Mouse (Mus musculus): Measurements from ENCODE around the gene Gm20388. TPM values are rescaled to one million over a fixed set of nuclear protein-coding genes. Genes with fewer than 3 reads are reported as not detected.
A peak's percentile ranks its signal among the peaks of the same experiment; 100 is the strongest.
"Not testable (repeated sequence)": the region's sequence is repeated elsewhere in the genome, so short reads cannot be mapped to it uniquely, and the experiment has no call there.

The Gm20388 gene
- total RNA-seq, 2 experiments from 2014 or later = 8.8 TPM

DNA sequence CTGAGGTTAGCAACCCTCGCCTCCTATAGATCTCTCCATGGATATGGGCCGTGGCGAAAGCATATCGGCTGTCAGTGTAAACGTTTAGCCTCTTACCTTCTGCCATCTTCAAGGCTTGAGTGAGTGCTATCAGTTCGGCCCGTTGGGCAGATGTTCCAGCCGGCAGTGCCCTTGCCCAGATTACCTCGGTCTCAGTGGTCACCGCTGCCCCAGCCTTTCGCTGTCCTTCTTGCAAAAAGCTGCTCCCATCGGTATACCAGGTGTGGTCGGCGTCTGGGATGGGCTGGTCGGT lies 3519.0 kb downstream of the Gm20388 start:
- not testable (repeated sequence) for DNase-seq (ENCODE audit: extremely low spot score in 1 of 2, low spot score in 1 of 2)

DNA sequence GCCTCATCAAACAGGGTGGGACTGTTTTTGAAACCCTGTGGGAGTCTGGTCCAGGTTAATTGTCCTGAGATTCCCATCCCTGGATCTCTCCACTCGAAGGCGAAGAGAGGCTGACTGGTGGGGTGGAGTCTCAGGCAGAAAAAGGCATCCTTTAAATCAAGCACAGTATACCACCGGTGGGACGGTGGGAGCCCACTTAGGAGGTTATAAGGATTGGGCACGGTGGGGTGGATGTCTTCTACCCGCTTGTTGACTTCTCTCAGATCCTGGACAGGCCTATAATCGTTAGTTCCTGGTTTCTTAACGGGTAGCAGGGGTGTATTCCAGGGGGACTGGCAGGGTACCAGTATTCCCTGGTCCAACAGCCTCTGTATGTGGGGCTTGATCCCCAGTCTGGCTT lies 3520.3 kb downstream of the Gm20388 start:
- DNase-seq (ENCODE audit: extremely low spot score in 1 of 2, low spot score in 1 of 2) = not testable (repeated sequence)

DNA sequence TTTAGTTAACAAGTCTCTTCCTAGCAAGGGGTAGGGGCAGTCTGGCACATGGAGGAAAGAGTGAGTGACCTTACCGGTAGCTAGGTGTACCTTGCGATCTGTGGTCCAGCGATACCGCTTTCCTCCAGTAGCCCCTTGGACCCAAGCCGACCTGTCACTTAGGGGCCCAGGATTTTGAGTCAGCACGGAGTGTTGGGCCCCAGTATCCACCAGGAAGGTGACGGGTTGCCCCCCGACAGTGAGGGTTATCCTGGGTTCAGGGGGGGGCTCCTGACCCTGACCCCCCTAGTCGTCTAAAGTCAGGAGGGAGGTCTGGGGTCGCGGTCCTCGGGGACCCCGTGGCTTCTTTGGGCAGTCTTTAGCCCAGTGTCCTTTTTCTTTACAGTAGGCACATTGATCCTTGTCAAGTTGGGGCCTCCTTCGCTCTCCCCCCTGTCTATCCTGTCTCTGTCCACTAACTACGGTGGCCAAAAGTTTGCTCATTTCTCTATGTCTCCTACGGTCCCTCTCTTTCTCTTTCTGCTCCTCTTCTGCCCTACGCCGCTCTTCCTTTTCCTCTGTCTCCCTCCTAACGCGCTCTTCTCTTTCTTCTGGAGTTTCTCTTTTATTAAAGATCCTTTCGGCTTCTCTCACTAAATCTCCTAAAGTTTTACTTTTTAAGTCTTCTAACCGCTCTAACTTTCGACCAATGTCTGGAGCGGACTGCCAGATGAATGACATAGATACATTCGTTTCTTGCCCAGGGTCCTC lies 3521.2 kb downstream of the Gm20388 start:
- DNase-seq (ENCODE audit: extremely low spot score in 1 of 2, low spot score in 1 of 2) = no peak

DNA sequence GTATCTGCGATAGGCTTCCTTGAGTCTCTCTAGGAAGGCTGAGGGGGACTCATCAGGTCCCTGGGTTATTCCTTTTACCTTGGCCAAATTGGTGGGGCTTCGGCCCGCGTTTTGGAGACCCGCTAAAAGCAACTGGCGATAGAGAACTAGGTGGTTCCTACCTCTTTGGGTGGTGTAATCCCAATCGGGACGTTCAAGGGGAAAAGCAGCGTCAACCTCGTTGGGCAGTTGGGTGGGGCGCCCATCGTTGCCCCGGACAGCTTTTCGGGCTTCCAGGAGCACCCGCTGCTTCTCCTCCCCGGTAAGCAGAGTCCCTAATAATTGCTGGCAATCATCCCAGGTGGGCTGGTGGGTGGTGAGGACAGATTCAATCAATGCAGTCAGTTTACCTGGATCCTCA lies 3521.7 kb downstream of the Gm20388 start:
- no peak for DNase-seq (ENCODE audit: extremely low spot score in 1 of 2, low spot score in 1 of 2)

DNA sequence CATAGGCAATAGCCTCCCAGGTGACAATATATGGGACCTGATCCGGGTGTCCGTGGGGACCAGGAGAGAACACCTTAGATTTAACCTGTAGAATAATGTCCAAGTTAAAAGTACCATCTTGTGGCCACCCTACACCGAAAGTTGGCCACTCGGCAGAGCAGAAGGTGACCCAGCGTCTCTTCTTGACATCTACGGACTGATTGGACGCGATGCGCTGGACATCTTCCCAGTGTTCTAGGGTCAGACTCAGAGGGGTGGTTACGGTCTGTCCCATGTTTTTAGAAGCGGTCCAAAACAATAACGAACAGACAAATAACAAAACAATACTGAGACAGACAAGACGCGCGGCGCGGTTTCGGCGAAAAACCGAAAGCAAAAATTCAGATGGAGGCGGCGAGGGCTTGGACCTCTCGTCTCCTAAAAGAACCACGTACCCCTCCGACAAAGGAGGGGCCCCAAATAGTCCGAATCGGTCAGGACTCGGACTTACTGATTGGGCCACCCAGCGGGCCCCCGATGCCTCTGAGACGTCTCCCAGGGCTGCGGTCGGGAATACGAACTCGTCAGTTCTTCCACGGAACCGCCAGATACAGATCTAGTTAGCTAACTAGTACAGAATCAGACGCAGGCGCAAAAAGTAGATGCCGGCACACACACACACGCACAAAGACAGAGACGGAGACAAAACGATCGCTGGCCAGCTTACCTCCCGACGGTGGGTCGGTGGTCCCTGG lies 3522.8 kb downstream of the Gm20388 start:
- DNase-seq (ENCODE audit: extremely low spot score in 1 of 2, low spot score in 1 of 2) = not testable (repeated sequence)

DNA sequence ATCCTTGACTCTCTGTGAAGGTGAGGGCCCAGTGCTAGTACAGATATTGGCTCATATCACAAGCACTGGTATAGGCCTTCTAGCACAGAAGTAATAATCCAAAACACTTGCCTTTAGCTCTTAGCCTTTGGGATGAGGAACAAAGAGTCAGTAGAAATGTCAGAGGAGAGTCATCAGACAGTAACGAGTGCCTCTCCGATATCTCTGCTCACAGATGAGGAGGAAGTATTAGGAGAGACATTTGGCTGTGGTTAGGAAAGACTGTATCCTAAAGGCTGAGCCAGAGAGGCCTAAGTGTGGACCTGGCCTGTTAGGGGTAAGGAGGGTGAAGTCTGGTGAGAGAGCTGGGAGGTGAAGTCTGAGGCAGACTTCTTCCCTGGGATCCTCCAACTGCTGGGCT lies 3531.1 kb downstream of the Gm20388 start:
- DNase-seq (ENCODE audit: extremely low spot score in 1 of 2, low spot score in 1 of 2) = no peak

DNA sequence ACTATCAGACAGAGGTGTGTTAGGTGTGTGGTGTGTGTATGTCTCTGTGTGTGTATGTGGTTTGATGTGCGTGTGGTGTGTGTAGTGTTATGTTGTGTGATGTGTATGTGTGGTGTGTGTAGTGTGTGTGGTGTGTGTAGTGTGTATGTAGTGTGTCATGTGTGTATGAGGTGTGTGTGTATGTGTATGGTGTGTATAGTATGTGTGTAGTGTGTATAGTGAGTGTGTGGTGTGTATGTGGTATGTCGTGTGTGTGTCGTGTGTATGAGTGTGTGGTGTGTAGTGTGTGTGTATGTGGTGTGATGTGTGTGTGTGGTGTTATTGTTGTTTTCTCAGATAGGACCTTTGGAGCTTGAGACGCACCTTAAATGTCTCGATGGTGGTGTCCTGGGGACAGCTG lies 3531.7 kb downstream of the Gm20388 start:
- no peak for DNase-seq (ENCODE audit: extremely low spot score in 1 of 2, low spot score in 1 of 2)

DNA sequence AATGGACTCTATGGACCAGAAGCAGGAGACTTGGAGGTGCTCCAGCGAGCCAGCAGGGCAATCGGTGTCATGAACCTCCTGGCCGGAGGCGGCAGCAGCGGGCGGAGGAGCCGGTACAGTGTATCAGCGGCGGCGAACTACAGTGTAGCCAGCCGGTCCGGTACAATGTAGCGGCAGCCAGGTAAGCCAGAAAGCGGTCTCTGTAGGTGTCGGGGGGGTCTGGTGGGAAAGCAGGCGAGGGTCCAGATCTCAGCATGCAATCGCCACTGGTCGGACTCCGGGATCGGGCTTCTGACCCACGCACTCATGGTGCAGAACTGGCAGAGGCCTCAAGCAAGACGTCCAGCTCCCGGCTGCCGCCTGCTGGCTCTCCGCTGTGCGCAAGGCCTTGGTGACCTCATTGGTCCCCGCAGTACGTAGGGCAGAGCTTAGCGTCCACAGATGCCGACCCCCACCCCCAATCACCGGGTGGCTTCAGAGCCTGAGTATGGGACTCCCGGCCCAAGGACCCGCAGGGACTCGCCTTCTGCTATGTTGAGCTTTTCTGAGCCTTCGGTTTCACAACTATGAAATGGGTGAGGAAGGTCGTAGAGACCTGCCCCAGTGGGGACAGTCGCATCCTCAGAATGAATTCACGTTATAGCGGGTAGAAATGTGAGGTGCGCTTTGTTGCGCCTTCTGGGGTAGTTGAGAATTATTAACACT lies 3532.4 kb downstream of the Gm20388 start:
- peak; percentile 92 to 95 for DNase-seq (ENCODE audit: extremely low spot score in 1 of 2, low spot score in 1 of 2)

DNA sequence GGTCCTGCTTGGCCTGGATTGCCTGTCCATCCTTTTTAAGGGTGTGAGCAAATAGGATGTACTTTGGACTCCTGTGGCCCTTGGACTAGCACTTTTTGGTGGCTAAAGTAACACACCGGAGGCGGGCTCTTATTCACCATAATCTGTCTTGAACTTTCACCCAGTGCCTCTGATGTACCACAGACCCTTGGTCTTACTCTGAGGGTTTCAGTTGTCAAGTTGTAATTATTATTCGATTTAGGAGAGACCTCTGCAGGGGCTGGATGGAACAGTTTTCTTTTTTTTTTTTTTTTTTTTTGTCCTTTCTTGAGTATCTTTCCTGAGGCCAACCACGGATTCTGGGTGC lies 3532.9 kb downstream of the Gm20388 start:
- no peak for DNase-seq (ENCODE audit: extremely low spot score in 1 of 2, low spot score in 1 of 2)

DNA sequence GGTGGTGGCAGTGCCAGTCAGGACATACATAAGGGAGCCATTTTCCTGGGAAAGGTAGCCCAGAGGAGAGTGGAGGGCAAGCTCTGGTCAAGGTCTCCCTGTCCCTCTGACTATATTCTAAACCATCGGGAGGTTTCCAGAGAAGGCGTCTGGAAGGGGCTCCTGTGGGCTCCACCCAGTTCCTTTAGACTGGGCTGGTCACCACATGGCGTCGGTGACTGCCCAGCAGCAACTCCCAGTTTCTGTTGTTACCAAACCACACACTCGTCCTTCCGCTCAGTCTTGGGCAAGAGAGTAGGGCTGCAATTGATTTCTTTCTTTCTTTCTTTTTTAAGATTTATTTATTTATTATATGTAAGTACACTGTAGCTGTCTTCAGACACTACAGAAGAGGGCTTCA lies 3533.5 kb downstream of the Gm20388 start:
- DNase-seq (ENCODE audit: extremely low spot score in 1 of 2, low spot score in 1 of 2) = no peak

DNA sequence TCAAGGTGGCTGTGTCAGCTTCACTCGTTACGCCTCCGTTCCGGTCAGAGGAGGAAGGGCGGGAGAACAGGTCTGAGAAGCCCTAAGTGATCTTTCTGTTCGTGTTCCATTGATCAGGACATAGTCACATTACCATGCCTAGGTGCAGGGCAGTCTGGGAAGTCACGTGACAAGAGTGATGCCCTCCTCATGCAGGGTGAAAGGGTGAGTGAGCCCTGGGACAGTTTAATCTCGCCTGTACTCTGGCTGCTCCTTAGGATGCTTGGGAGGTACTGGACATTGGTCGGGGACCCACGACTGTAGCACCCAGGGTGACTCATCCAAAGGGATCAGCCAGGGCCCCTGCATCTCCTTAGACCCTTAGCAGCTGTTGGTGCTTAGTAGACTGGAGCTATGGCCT lies 3535.3 kb downstream of the Gm20388 start:
- no peak for DNase-seq (ENCODE audit: extremely low spot score in 1 of 2, low spot score in 1 of 2)

DNA sequence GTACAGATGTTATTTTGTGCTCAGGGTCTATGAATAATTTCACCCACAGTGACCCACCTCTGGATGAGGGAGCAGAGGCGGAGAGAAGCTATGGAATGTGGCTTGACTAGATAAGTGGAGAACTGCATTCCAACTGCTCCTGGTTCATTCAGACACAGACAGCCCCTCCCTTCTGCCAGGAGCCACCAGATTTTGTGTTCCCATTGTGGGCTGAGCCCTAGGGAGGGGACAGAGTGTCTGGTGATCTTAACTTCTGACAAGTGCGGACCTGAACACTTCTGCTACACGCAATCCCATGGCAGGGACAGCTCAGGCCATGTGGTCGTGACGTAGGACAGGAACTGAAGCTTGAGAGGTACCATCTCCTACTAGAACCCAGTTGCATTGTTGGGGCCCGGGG lies 3536.2 kb downstream of the Gm20388 start:
- no peak for DNase-seq (ENCODE audit: extremely low spot score in 1 of 2, low spot score in 1 of 2)

DNA sequence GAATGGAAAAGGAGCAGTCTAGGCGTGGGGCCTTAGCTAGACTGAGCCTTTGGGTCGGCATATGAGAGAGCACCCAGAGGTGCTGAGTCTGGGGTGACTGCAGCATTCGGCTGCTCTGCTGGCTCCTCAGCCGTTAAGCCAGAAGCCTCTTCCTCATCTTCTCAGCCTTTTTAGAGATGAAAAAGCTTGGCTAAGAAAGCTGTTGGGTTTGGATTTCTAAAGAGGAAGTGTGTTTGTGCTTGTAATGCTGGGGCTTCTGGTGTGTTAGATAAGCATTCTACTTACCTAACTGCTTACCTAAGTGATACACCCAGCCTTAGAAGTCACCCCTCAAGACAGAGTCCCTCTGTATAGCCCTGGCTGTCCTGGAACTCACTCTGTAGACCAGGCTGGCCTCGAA lies 3540.1 kb downstream of the Gm20388 start:
- DNase-seq (ENCODE audit: extremely low spot score in 1 of 2, low spot score in 1 of 2) = no peak

DNA sequence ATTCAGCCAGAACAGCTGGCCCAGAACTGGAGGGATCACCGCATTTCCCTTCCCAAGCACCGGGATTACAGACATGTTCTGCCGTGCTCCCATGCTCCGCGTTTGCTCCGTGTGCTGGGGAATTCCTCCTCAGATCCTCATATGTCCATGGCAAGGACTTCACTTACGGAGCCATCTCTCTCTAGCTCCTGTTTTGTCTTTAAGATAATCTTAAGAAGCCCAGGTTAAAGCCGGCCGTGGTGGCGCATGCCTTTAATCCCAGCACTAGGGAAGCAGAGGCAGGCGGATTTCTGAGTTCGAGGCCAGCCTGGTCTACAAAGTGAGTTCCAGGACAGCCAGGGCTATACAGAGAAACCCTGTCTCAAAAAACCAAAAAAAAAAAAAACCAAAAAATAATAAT lies 3541.1 kb downstream of the Gm20388 start:
- not testable (repeated sequence) for DNase-seq (ENCODE audit: extremely low spot score in 1 of 2, low spot score in 1 of 2)

DNA sequence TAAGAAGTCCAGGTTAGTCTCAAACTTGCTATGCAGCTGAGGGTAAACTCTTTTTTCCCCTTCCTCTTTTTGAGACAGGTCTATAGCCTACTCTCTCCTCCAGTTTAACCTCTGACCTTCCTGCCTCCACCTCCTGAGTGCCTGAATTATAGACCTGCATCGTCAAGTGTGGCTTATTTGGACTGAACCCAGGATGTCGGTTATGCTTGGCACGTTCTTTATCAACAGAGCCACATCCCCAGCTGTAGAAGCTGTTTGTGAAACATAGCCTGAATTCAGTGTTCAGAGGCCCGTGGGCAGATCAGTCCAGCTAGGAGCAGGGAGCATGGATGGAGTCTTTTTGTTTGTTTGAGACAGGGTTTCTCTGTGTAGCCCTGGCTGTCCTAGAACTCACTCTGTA lies 3541.5 kb downstream of the Gm20388 start:
- DNase-seq (ENCODE audit: extremely low spot score in 1 of 2, low spot score in 1 of 2) = no peak

DNA sequence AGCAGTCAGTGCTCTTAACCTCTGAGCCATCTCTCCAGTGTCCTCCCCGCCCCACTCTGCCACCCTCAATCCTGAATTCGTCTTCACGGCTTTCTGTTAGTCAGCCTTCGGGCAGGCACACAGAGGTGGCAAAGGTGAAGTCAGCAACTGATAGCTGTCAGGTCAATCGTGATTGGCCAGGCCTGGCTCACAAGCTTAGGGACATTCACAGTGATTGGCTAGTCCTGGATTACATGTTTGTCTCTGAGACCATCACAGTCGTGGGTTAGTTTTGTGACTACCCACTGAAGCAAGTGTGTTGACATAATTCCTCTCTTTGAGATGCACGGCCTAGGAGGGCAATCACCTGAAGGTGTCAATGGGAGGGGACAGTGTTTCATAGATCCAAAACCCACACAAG lies 3542.7 kb downstream of the Gm20388 start:
- no peak for DNase-seq (ENCODE audit: extremely low spot score in 1 of 2, low spot score in 1 of 2)

DNA sequence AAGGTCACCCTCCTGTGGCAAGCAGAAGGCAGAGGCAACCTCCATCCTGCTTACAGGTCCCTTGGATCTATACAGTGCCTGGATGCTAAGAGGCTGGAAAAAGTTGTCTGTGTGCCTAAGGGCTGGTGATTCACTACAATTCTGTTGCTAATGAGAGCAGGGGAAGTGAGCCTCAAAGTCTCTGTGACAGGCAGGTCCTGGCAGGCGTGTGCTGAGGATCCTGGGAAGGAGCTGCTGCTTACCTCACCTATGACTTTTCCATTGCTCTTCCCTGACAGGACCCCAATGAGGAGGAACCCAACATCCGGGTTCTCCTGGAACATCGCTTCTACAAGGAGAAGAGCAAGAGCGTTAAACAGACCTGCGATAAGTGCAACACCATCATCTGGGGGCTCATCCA lies 3543.3 kb downstream of the Gm20388 start:
- DNase-seq (ENCODE audit: extremely low spot score in 1 of 2, low spot score in 1 of 2) = no peak

DNA sequence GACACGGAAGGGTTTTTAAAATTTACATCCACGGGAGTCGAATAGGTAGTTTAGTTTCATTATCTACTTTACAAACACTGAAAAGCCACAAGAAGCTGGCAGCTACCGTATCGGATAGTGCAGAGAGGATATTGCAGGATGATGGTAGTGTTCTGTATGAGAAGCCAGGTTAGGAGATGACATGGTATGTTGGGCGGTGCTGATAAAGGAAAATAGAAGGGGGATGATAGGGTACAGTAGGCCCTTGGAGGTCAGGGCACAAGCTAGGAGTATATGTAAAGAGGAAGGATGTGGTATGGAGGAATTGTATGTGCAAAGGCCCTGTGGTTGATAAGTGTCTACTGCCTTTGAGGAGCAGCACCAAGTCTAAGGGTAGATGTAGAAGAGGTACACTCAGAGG lies 3543.9 kb downstream of the Gm20388 start:
- DNase-seq (ENCODE audit: extremely low spot score in 1 of 2, low spot score in 1 of 2) = no peak

DNA sequence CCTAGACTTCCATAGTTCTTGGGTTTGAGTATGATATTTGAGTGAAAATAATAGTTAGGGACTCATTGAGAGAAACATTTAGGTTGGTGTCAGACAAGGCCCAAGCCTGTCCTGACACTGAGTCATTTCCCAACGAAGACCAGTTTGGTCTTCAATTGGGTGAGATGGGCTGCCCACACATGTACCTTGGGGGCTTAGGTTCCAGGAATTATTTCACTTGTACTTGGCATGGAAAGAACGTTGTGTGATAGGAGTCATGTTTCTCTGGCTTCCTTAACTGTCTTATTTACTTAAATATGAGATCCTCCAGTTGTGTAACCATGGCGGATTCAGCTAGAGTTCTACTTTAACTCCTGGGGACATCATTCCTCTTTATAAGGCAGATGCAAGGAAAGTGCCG lies 3553.0 kb downstream of the Gm20388 start:
- DNase-seq (ENCODE audit: extremely low spot score in 1 of 2, low spot score in 1 of 2) = no peak

DNA sequence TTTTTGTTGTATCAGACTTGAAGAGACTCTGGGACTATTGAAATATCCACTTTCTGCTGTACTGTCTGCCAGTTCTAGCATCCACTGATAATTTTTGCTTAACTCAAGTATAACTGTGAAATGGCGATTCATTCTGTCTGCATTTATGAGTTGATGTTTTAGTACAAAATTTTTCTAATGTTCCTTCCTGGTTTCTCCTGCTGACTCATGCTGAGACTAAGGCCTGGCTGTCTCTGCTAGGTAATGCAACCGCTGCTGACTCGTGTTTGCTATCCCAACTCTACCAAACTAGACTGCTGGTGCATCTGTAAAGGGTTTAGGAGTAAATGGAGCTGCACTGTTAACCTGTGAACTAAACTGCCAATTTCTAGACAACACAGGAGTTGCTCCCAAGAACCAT lies 3556.8 kb downstream of the Gm20388 start:
- no peak for DNase-seq (ENCODE audit: extremely low spot score in 1 of 2, low spot score in 1 of 2)

DNA sequence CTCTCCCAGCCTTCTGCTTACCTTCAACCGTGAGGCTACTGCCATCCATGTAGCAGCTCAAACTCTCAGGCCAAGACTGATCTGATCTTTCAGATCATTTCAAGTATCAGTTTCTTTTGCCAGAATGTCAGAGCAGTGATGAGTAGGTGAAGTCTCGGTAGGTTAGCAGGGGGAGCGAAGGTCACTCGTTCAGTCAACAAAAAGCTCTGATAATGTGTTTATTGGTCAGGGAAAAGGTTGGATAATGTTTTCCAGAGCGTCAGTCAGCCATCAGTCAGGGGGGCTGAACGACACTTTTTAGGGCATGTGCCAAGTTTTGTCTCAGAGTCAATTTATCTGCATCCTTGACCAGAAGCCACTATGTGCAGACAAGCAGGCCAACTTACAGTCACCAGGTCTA lies 3562.3 kb downstream of the Gm20388 start:
- not testable (repeated sequence) for DNase-seq (ENCODE audit: extremely low spot score in 1 of 2, low spot score in 1 of 2)

DNA sequence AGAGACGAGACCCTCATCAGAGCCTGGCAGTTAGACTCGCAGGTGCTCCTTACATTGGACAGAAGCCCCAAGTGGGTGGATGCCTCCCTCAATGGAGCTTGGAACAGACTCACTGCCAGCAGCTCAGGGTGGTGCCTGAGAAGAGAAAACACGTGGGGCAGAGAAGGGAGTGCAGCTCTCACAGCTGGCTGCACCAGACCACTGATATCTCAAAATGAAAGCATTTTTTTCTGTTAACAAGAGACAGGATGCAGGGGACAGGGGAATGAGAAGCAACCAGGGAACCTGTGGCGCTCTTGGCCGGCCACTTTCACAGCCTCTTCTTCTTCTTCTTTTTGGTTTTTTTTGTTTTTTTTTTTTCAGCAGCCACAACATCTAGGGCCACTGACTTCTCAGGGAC lies 3563.9 kb downstream of the Gm20388 start:
- not testable (repeated sequence) for DNase-seq (ENCODE audit: extremely low spot score in 1 of 2, low spot score in 1 of 2)
